Mouse (Mus musculus) megakaryocyte-erythroid progenitor cell, adult 5-6 weeks (primary cell): ENCODE data around the gene Anapc15-ps. TPM values are rescaled to one million over a fixed set of nuclear protein-coding genes. Genes with fewer than 3 reads are reported as not detected.
"Not testable (repeated sequence)": the region's sequence is repeated elsewhere in the genome, so short reads cannot be mapped to it uniquely, and the experiment has no call there.

Source experiments
- ATAC-seq: replicated peaks from 2 replicates; pipeline ENCODE4 v1.8.0; 2016; ENCODE audit warnings: mild to moderate bottlenecking, inconsistent platforms; ENCODE audit not compliant: severe bottlenecking, poor library complexity, low FRiP score, low TSS enrichment
- total RNA-seq, 2 experiments: library from RNA; stranded (forward) in 1 of 2; stranded (reverse) in 1 of 2; fragments of 200-1000, 215-1000 nt in 1 of 2; fragments of >200 nt in 1 of 2; fragmentation: Nextera tagmentation in 1 of 2; gene quantifications; 2 replicates each; pipeline ENCODE4 v1.2.3; 2014 to 2017

The Anapc15-ps gene
- total RNA-seq, 2 experiments from 2014 or later = 0.56 TPM; not detected in 1

DNA sequence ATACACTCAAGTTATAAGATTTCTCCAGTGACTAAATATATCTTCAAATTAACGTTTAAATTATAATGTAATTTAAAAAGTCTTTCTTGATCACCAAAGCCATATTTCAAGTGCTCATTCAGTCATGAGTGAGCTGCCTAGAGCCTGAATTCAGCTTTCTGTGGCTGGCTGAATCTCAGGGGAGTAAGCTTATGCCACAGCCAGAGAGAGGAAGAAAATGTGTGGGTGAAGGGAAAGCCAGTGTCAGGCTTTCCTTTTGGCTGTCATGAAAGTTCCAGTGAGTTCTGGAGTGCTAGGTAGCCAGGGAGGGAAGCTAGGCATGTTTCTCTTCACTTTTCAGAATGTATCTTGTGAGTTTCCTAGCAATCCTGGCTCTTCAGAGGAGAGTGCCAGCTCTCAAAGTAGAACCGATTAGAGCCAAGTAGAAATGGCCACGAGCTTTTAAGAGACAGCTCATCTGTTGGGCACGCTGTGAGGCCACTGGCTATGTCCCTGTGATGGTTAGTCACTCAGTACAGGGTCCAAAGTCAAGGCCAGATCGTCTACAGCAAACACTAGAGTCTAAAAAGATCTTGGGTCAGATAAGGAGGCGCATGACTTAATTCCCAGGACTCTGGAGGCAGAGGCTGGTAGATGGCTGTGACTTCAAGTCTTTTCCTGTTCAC, 29.4 kb downstream of the Anapc15-ps start:
- ATAC-seq = no peak

DNA sequence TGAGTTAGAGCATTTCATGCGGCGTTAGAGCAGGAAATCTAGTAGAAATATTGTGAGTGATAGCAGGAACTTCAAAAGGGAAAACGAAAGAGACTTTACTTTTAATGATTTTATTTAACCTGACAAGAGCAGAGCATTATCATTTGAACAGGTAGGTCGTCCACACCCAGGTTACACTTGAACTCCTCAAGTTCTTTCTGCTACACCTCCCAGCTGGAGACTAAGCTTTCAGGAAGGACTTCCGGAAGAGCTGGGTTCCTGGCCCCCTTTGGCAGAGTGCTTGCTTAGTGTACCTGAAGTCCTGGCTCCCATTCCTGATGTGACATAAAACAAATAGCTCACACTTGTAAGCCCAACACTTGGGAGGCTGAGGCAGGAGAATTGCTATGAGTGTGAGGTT, 30.2 kb downstream of the Anapc15-ps start:
- ATAC-seq = no peak

DNA sequence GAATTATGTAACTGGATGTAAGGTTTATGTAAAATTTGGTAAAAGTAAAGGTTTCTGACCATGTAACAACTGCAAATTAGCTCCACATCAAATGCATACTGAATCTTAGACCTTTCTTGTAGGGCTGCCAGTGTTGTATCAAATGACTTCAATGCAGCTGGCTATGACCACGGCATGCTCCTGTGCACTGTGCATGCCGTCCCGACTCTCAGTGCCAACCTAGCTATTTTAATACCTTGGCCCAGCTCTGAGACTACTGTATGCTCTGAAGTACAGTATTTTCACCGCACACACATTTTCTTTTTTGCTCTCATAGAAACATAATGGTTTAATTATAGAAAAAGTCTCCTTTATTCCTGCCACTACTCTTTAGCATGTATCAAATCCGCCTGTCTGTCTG, 31.9 kb downstream of the Anapc15-ps start:
- no peak for ATAC-seq

DNA sequence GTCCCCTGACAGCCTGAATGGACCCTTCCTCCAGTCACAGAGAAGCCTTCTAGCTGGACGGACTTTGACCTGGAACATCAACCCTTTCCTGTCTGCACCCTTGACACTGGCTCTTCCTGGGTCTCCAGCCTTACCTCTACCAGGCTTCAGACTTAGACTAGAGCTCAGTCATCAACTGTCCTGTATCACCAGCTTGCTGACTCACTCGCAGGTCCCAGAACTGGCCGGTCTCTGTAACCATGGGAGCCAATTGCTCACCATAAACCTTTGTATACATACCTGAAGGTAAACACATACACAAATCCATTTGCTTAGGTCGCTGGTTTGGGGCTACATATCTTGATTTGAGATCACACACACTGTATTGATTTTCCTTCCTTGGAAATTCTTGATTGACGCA, 33.8 kb downstream of the Anapc15-ps start:
- ATAC-seq = no peak

DNA sequence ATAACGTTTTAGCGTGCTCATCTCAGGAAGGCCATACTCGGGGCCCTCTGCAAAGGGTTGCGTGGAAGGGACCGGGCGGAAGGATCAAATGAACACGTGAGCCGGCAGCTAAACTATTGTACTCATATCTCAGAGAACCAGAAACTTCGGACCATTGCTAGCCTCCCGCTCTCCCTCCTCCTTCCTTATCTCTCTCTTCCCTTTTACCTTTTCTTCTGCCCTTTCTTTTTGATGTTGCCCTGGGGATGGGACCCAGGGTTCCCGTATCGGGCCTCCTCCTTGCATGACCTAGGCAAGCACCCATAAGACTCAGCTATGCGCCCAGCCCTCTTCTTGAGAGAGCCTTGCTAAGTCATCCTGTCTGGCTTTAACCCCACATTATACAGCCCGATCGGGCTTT, 38.5 kb downstream of the Anapc15-ps start:
- ATAC-seq = no peak

DNA sequence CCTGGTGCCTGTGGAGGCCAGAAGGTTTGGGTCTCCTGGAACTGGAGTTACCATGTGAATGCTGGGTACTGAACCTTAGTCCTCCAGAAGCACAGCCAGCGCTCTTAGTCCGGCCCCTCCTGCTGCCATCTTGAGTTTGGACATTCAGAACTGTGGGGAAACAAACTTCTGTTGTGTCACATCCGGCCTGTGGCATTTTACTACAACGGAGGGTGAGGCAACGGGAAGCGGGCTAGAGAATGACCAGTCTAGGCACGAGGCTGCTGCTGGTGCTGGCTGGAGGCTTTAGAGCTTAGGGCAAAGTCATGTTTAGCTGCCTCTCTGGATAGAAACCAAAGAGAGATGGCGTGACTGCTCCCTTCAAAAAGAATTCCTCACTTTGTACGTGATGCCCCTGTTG, 39.0 kb downstream of the Anapc15-ps start:
- ATAC-seq = no peak

DNA sequence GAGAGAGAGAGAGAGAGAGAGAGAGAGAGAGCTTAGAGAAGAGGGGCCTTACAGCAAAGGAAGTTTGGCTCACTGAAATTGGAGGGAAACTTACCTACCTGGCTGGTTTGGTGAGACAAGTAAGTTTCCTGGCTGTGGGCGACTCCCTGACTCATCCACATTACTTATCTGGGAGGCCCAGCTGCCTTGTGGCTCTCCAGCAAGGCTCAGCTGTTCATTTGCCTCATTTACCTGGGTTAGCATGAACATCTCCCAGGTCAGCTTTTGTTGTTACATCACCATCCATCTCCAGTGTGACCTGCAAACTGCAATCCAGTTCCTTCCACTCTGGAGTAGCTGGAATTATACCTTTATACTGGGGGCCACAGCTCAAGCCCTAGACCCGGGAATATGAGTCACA, 41.7 kb downstream of the Anapc15-ps start:
- ATAC-seq = peak; percentile 80

DNA sequence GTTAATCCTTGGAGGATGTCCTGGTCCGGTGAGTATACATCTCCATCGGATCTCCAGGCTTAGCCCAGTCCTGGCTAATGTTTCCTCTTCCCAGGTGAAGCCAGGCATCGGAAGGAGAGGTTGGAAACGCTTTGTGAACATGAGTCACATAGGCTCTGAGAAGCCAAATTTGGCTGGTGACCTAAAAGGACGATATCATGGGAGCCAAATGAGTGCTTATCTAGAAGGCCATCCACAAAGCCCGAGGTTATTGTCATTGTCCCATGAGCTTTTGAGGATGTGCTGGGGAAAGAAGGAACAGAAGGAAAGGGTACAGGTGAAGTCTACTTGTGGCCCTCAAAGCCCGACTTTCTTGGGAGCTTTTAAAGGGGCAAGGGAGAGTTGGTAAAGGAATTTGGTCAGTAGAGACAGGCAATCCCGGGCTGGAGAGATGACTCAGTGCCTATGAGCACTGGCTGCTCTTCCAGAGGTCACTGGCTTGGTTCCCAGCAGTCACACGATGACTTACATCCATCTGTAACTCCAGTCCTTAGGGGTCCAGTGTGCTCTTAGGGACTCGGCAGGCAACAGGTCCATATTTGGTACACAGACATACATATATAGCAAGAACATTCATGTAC, 42.4 kb downstream of the Anapc15-ps start:
- no peak for ATAC-seq

DNA sequence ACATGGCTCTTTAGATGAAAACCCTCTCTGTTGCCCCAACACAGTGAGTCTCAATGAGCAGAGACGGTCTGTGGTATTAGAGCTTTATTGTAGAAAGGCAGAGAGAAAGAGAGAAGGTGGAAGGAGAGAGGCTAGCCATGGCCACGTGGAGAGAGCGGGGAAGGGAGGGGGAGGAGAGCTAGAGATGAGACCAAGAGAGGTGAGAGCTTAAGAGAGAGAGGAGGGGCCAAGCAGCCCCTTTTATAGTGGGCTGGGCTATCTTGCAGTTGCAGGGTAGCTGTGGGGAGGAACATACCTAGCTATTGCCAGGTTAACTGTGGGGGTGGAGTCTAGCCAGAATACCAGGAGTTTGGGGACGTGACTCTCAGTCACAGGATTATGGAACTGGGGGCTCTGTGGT, 43.1 kb downstream of the Anapc15-ps start:
- not testable (repeated sequence) for ATAC-seq

DNA sequence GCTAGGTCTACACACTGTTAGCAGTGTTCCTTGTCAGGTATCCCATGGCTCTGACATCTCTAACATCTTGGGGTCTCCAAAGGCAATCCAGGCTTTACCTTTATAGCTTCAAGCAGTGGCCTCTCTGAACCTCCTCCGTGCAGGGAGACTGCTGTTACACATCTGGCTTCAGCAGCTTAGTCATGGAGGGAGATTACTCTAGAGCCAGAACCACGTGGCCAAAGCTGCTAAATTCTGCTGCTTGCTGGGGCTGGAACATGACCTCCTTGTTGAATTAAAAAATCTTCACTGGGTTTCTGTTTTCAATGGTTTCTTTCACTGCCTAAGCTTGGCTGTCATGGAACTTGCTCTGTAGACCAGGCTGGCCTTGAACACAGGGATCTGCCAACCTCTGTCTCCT, 44.9 kb downstream of the Anapc15-ps start:
- ATAC-seq = no peak

DNA sequence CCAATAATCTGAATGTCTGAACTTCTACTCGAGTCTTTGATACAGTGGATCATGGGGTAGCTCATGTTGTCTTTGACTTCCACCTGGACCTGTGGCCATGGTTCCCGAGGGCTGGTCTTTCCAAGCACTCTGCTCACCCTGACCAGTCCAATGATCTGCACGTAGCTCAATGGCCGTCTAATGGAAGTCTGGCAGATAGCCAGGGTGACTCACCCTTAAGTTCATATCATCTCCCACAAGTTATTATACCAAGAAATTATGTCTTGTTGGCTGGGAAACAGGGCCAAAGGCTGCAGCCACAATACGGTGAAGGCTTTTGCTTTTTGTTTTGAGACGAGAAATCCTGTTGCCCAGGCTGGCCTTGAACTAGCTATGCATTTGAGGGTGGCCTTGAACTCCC, 45.9 kb downstream of the Anapc15-ps start:
- no peak for ATAC-seq

DNA sequence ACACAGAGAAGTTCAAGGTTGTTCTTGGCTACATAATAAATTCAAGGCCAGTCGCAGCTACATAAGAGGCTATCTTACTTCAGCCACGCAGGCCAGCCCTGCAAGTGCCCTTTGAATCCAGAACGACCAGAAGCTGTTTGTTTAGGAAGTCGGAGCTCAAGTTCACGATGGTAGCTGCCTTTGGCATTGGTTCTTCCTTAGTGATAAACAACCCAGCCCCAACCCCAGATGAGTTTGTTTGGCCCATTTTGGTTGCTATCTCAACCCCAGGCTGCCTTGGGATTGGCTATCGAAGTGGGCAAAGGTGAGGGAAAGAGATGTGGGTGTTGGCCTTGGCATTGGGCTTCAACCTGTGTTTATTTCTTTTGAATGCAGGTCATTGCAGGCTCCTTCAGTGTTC, 48.0 kb downstream of the Anapc15-ps start:
- ATAC-seq = no peak

DNA sequence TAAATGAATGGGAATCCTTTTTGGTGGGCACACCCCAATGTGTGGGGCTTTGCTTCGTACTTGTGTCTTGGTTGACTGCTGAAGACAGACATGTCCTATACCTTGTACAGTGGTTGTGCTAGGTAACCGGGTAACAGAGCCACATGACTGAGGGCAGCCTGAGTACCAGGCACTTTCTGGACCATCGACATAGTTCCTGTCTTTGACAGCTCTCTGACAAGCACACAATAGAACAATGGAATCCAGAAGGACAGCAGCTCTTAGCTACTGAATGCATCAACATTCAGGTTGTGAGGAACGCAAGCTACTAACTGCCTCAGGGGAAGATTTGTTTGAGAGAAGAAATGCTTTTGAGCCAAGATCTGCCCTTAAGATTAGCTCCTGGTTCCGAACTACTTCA, 49.2 kb downstream of the Anapc15-ps start:
- ATAC-seq = no peak

DNA sequence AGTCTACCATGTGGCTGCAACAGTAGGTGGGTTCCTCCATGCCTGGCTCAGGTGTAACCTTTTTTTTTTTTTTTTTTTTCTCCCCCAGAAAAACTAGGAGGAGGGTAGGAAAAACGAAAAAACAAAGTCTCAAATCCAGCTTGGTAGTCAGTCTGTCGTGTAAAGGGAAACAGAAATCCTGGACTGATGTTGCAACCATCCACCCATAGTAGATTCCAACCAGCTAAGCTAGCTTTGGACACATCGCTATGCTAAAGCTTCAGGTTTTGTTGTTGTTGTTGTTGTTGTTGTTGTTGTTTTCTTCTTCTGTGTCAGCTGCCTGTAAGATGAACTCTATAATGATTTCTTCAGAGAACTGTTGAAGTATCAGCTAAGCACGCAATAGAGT, 49.7 kb downstream of the Anapc15-ps start:
- ATAC-seq = no peak

Other genes starting within 250 kb of the Anapc15-ps start
- 244 and 249 TPM in 2 replicates for gene Mrpl42, start 171.5 kb downstream of the Anapc15-ps start, total RNA-seq (2014; fragmentation: Nextera tagmentation)
- 235 and 255 TPM in 2 replicates for gene Mrpl42, start 171.5 kb downstream of the Anapc15-ps start, total RNA-seq (2017)
- 238 and 277 TPM in 2 replicates for gene Ube2n, start 158.3 kb downstream of the Anapc15-ps start, total RNA-seq (2014; fragmentation: Nextera tagmentation)
- gene Ube2n, start 158.3 kb downstream of the Anapc15-ps start, total RNA-seq (2017) = 172 and 198 TPM in 2 replicates
- 39.8 and 49.8 TPM in 2 replicates for gene Nudt4, start 109.3 kb downstream of the Anapc15-ps start, total RNA-seq (2014; fragmentation: Nextera tagmentation)
- gene Nudt4, start 109.3 kb downstream of the Anapc15-ps start, total RNA-seq (2017) = 49.0 and 77.4 TPM in 2 replicates
- gene Gm33543, start 169.5 kb upstream of the Anapc15-ps start, total RNA-seq (2014; fragmentation: Nextera tagmentation) = not detected in 2 replicates
- not detected in 2 replicates for gene Gm33543, start 169.5 kb upstream of the Anapc15-ps start, total RNA-seq (2017)